Mouse (Mus musculus) hindbrain, embryonic 14.5 days (tissue): ENCODE measurements at regions not wholly inside any gene's neighbourhood (a gene's known extent, or its start where the extent isn't known, plus 50 kb on each side); places are given as distances from the start of the nearest gene placed in this dataset.

Source experiments
- ATAC-seq: fragments of 200-750 bp; cut with Nextera tagmentation; 2 replicates; pipeline ENCODE4 v1.8.0; 2017; ENCODE audit warnings: moderate number of reproducible peaks, mild to moderate bottlenecking, moderate TSS enrichment, moderate library complexity; ENCODE audit not compliant: low FRiP score
- DNase-seq: peaks from one replicate; pipeline ENCODE4 v3.0.0-alpha.2; 2015; ENCODE audit warnings: low spot score
- H3K27ac ChIP-seq: fragments of 300-500 bp; sonication (generic); 2 replicates; pipeline ENCODE4 v1.5.1; 2014; ENCODE audit warnings: mild to moderate bottlenecking, moderate library complexity
- H3K27me3 ChIP-seq: fragments of 300-500 bp; sonication (generic); 2 replicates; pipeline ENCODE4 v1.6.1; 2014; ENCODE audit warnings: mild to moderate bottlenecking, low read length, mixed read lengths; ENCODE audit not compliant: control insufficient read depth, insufficient read depth
- H3K36me3 ChIP-seq: fragments of 300-500 bp; sonication (generic); replicated peaks from 2 replicates; pipeline ENCODE4 v1.6.1; 2014; ENCODE audit not compliant: control insufficient read depth, insufficient read depth
- H3K4me1 ChIP-seq: fragments of 300-500 bp; sonication (generic); replicated peaks from 2 replicates; pipeline ENCODE4 v1.6.1; 2014; ENCODE audit warnings: antibody characterized with exemption, low read length, mixed read lengths; ENCODE audit not compliant: control insufficient read depth, insufficient read depth
- H3K4me2 ChIP-seq: fragments of 300-500 bp; sonication (generic); replicated peaks from 2 replicates; pipeline ENCODE4 v1.6.1; 2014; ENCODE audit warnings: mild to moderate bottlenecking, moderate library complexity
- H3K4me3 ChIP-seq: fragments of 300-500 bp; sonication (generic); replicated peaks from 2 replicates; pipeline ENCODE4 v1.5.1; 2014; ENCODE audit warnings: mild to moderate bottlenecking, low read length
- H3K9ac ChIP-seq: fragments of 300-500 bp; sonication (generic); 2 replicates; pipeline ENCODE4 v1.6.1; 2014
- H3K9me3 ChIP-seq: fragments of 300-500 bp; sonication (generic); 2 replicates; pipeline ENCODE4 v1.6.1; 2016; ENCODE audit warnings: low read length; ENCODE audit not compliant: control insufficient read depth
- WGBS: fragments of 180-500 bp; shearing (Covaris S2); extraction: QIAGEN DNeasy Blood & Tissue Kit; methylation state at CpG from one replicate; pipeline ENCODE4 v1.1.7; 2014; 5-methylcytosine and 5-hydroxymethylcytosine counted together

- Histone ChIP-seq H3K27me3 (no peaks in the 10 kb centered on the region), H3K27ac (no peak overlapping the region), H3K4me3 (no peak overlapping the region), H3K36me3 (no peaks in the 10 kb centered on the region), H3K9me3 (no peaks in the 10 kb centered on the region), H3K4me1 (no peaks in the 10 kb centered on the region), H3K9ac (no peak overlapping the region), H3K4me2 (no peak overlapping the region)
- ATAC-seq = no peak
- WGBS = 89% methylated on average over 2 of the region's 2 CpGs
- DNase-seq = no peak
Measured at GRCm38 (mm10) chrX:9738904-9739303, 76.1 kb upstream of the Dynlt3 start.

GRCm38 (mm10) chrX:9742518-9742917 lies 79.7 kb upstream of the Dynlt3 start:
- ATAC-seq = no peak

GRCm38 (mm10) chrX:9747305-9747938 lies 84.6 kb upstream of the Dynlt3 start:
- ATAC-seq (peak; percentile 37; the same call in 1 of the 2 replicates), DNase-seq (no peak)
- no peaks in the 10 kb centered on the region for H3K27me3 ChIP-seq
- H3K4me1 ChIP-seq = no peaks in the 10 kb centered on the region
- 13% methylated on average over 26 of the region's 27 CpGs for WGBS
- H3K9ac ChIP-seq = peak overlapping the region; percentile 11; the same call in 1 of the 2 replicates
- H3K9me3 ChIP-seq = no peaks in the 10 kb centered on the region
- H3K36me3 ChIP-seq = no peaks in the 10 kb centered on the region
- peak overlapping the region; percentile 21 for H3K4me3 ChIP-seq
- peak overlapping the region; percentile 50 for H3K4me2 ChIP-seq
- H3K27ac ChIP-seq = no peak overlapping the region

More at GRCm38 (mm10) chrX:9742518-9742917, 79.7 kb upstream of the Dynlt3 start:
- DNase-seq = no peak
- Histone ChIP-seq H3K4me3 (no peak overlapping the region), H3K36me3 (no peaks in the 10 kb centered on the region), H3K9ac (no peak overlapping the region), H3K27ac (no peak overlapping the region), H3K9me3 (no peaks in the 10 kb centered on the region), H3K4me2 (no peak overlapping the region), H3K27me3 (no peaks in the 10 kb centered on the region), H3K4me1 (no peaks in the 10 kb centered on the region)
- WGBS = 84% methylated on average over 3 of the region's 3 CpGs

- ATAC-seq = no peak
- 58% methylated on average over 5 of the region's 5 CpGs for WGBS
Measured at GRCm38 (mm10) chrX:9752954-9753572, 90.3 kb upstream of the Dynlt3 start.

GRCm38 (mm10) chrX:9769540-9769939 lies 77.2 kb upstream of the Hypm start:
- no peaks in the 10 kb centered on the region for H3K4me1 ChIP-seq
- no peak overlapping the region for H3K4me2 ChIP-seq
- H3K27me3 ChIP-seq = no peaks in the 10 kb centered on the region
- ATAC-seq (no peak), DNase-seq (no peak)
- no peak overlapping the region for H3K27ac ChIP-seq
- H3K36me3 ChIP-seq = no peaks in the 10 kb centered on the region
- no peaks in the 10 kb centered on the region for H3K9me3 ChIP-seq
- no peak overlapping the region for H3K9ac ChIP-seq
- no peak overlapping the region for H3K4me3 ChIP-seq

More at GRCm38 (mm10) chrX:9752954-9753572, 90.3 kb upstream of the Dynlt3 start:
- no peak overlapping the region for H3K4me2 ChIP-seq
- H3K4me3 ChIP-seq = no peak overlapping the region
- no peak overlapping the region for H3K9ac ChIP-seq
- DNase-seq = no peak
- no peaks in the 10 kb centered on the region for H3K9me3 ChIP-seq
- no peaks in the 10 kb centered on the region for H3K4me1 ChIP-seq
- no peaks in the 10 kb centered on the region for H3K27me3 ChIP-seq
- H3K27ac ChIP-seq = no peak overlapping the region
- no peaks in the 10 kb centered on the region for H3K36me3 ChIP-seq

- no peak overlapping the region for H3K4me2 ChIP-seq
- no peaks in the 10 kb centered on the region for H3K4me1 ChIP-seq
Measured at GRCm38 (mm10) chrX:9777498-9777897, 69.2 kb upstream of the Hypm start.

GRCm38 (mm10) chrX:9789542-9789941 lies 57.2 kb upstream of the Hypm start:
- 44% methylated on average over 3 of the region's 3 CpGs for WGBS
- ATAC-seq (no peak), DNase-seq (no peak)
- Histone ChIP-seq H3K4me2 (no peak overlapping the region), H3K9me3 (no peaks in the 10 kb centered on the region), H3K4me1 (no peaks in the 10 kb centered on the region), H3K4me3 (no peak overlapping the region), H3K27me3 (no peaks in the 10 kb centered on the region), H3K36me3 (no peaks in the 10 kb centered on the region), H3K9ac (no peak overlapping the region), H3K27ac (no peak overlapping the region)

More at GRCm38 (mm10) chrX:9777498-9777897, 69.2 kb upstream of the Hypm start:
- Histone ChIP-seq H3K27ac (no peak overlapping the region), H3K27me3 (no peaks in the 10 kb centered on the region), H3K9ac (no peak overlapping the region), H3K4me3 (no peak overlapping the region), H3K36me3 (no peaks in the 10 kb centered on the region), H3K9me3 (no peaks in the 10 kb centered on the region)
- DNase-seq (no peak), ATAC-seq (no peak)
- 81% methylated on average over 4 of the region's 4 CpGs for WGBS
